Mouse (Mus musculus) ES-E14 (cell line): ENCODE results near the gene Emc9.

Source experiments
- CHD2 ChIP-seq: IDR thresholded peaks from 2 replicates; pipeline ENCODE4 v1.6.1; 2014; ENCODE audit warnings: mild to moderate bottlenecking, low read depth, low read length, inconsistent platforms
- ZNF384 ChIP-seq: IDR thresholded peaks from 2 replicates; pipeline ENCODE4 v1.6.1; 2012; ENCODE audit warnings: low read depth, low read length, inconsistent platforms

GRCm38 (mm10) chr14:55585566-55585960, 461 bp upstream of the Emc9 start:
- no peak for TF ChIP-seq CHD2
- TF ChIP-seq ZNF384: no peak
